Mouse (Mus musculus): ENCODE measurements around the gene Klhl22.

Gene Klhl22

GRCm38 (mm10) chr16:17833681-17834399 is 74.4 kb downstream of the Klhl22 start:
- peak; percentile 57 for DNase-seq (ENCODE audit: low spot score)

- no peak for DNase-seq (ENCODE audit: low spot score)
Measured at GRCm38 (mm10) chr16:17834543-17834942, 75.1 kb downstream of the Klhl22 start.

- no peak for DNase-seq (ENCODE audit: low spot score)
Measured at GRCm38 (mm10) chr16:17835481-17835880, 76.1 kb downstream of the Klhl22 start.

- no peak for DNase-seq (ENCODE audit: low spot score)
Measured at GRCm38 (mm10) chr16:17838051-17838450, 78.6 kb downstream of the Klhl22 start, which contains the start of gene Car15. Gene Car15, minus strand, starts transcription at chr16:17838364.

- no peak for DNase-seq (ENCODE audit: low spot score)
Measured at GRCm38 (mm10) chr16:17839976-17840375, 80.6 kb downstream of the Klhl22 start.

- DNase-seq (ENCODE audit: low spot score): no peak
Measured at GRCm38 (mm10) chr16:17842437-17842836, 83.0 kb downstream of the Klhl22 start.
